Mouse (Mus musculus): ENCODE results near the gene Mtmr11. TPM values are rescaled to one million over a fixed set of nuclear protein-coding genes. Genes with fewer than 3 reads are reported as not detected.

Mtmr11 gene
- polyA plus RNA-seq, 1 experiment from 2014 or later: 2.7 TPM

GRCm38 (mm10) chr3:96132478-96132877, 29.3 kb upstream of the Mtmr11 start:
- H3K27me3 ChIP-seq (ENCODE audit: insufficient read depth, low read length): no peaks in the 10 kb centered on the region
- WGBS (ENCODE audit: insufficient replicate concordance): 70% methylated on average over 3 of the region's 3 CpGs
- no peak overlapping the region for H3K9ac ChIP-seq (replicated peaks)
- H3K36me3 ChIP-seq (replicated peaks; ENCODE audit: insufficient read depth, low read length): no peaks in the 10 kb centered on the region
- no peak overlapping the region for H3K4me3 ChIP-seq (ENCODE audit: low read depth, low read length)
- H3K9me3 ChIP-seq (ENCODE audit: low read length): no peaks in the 10 kb centered on the region
- ATAC-seq: no peak
- H3K27ac ChIP-seq (ENCODE audit: low read depth): no peak overlapping the region
- no peak overlapping the region for H3K4me2 ChIP-seq (ENCODE audit: low read depth, low read length)
- H3K4me1 ChIP-seq (ENCODE audit: insufficient read depth): no peaks in the 10 kb centered on the region; the same call in 1 of the 2 replicates
- no peak for TF ChIP-seq EP300 (IDR thresholded peaks at IDR 0.05; ENCODE audit: low read depth)
- no peak for TF ChIP-seq CTCF (IDR thresholded peaks at IDR 0.05; ENCODE audit: low read depth)
- DNase-seq: no peak

GRCm38 (mm10) chr3:96133327-96133905, 28.4 kb upstream of the Mtmr11 start:
- Histone ChIP-seq H3K4me3 (ENCODE audit: low read depth, low read length) (no peak overlapping the region), H3K27me3 (ENCODE audit: insufficient read depth, low read length) (no peaks in the 10 kb centered on the region), H3K36me3 (replicated peaks; ENCODE audit: insufficient read depth, low read length) (no peaks in the 10 kb centered on the region; the same call in 1 of the 2 replicates), H3K9me3 (ENCODE audit: low read length) (no peaks in the 10 kb centered on the region), H3K4me1 (ENCODE audit: insufficient read depth) (no peaks in the 10 kb centered on the region; the same call in 1 of the 2 replicates), H3K9ac (replicated peaks) (no peak overlapping the region), H3K27ac (ENCODE audit: low read depth) (peak overlapping the region; percentile 42; the same call in 1 of the 2 replicates), H3K4me2 (ENCODE audit: low read depth, low read length) (no peak overlapping the region)
- no peak for DNase-seq
- no peak for ATAC-seq
- TF ChIP-seq CTCF (IDR thresholded peaks at IDR 0.05; ENCODE audit: low read depth): no peak
- 60% methylated on average over 11 of the region's 11 CpGs for WGBS (ENCODE audit: insufficient replicate concordance)

DNA sequence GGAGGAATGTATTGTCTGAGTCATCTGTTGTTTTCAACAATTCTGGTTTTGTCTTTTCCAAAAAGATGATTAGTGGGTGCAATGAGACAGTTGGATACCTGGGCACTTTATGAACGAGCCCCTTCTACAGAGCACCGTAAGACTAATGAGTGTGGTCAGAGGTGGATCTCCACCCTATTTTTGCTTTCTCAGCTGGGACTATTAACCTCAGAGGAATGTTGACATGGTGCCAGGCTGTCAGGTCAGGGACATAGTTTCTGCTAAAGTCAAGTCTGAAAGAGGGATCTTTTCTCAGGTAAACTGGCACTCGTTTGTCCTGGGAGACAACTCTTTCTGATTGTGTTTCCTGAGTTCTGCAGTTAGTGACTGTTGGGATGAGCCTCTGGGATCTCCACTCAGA, 26.8 kb upstream of the Mtmr11 start:
- TF ChIP-seq EP300 (IDR thresholded peaks at IDR 0.05; ENCODE audit: low read depth) (no peak), CTCF (IDR thresholded peaks at IDR 0.05; ENCODE audit: low read depth) (no peak)
- Histone ChIP-seq H3K9ac (replicated peaks) (no peak overlapping the region), H3K27ac (ENCODE audit: low read depth) (no peak overlapping the region), H3K4me1 (ENCODE audit: insufficient read depth) (no peaks in the 10 kb centered on the region; the same call in 1 of the 2 replicates), H3K9me3 (ENCODE audit: low read length) (no peaks in the 10 kb centered on the region), H3K36me3 (replicated peaks; ENCODE audit: insufficient read depth, low read length) (peaks cover under 1% of the 10 kb centered on the region), H3K4me2 (ENCODE audit: low read depth, low read length) (no peak overlapping the region), H3K27me3 (ENCODE audit: insufficient read depth, low read length) (no peaks in the 10 kb centered on the region), H3K4me3 (ENCODE audit: low read depth, low read length) (no peak overlapping the region)
- WGBS (ENCODE audit: insufficient replicate concordance): 69% methylated on average over 3 of the region's 3 CpGs
- ATAC-seq (no peak), DNase-seq (no peak)

DNA sequence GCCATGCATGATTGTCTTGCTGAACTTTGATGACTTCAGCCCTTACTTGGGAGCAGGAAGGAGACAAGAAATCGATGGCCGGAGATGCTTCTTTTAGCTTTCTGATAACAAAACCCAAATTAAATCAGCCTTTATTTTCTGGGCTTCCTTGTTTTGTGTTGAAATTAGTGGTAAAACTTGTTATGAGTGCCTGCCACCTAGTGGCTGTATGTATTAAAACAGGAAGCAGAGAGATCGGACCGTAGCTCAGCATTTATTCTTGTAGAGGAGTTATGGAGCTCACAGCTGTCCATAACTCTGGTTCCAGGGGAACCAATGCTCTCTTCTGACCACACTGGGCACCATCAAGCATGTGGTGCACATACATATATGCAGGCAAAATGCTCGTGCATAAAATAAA, 13.9 kb upstream of the Mtmr11 start:
- DNase-seq (peak; percentile 35), ATAC-seq (0 out of 2 replicates have a peak, but pooled peaks have one; percentile 15)
- no peak for TF ChIP-seq EP300 (IDR thresholded peaks at IDR 0.05; ENCODE audit: low read depth)
- TF ChIP-seq CTCF (IDR thresholded peaks at IDR 0.05; ENCODE audit: low read depth): peak; percentile 87
- Histone ChIP-seq H3K9ac (replicated peaks) (no peak overlapping the region), H3K36me3 (replicated peaks; ENCODE audit: insufficient read depth, low read length) (peaks cover 45% of the 10 kb centered on the region), H3K4me2 (ENCODE audit: low read depth, low read length) (no peak overlapping the region), H3K4me3 (ENCODE audit: low read depth, low read length) (no peak overlapping the region), H3K9me3 (ENCODE audit: low read length) (no peaks in the 10 kb centered on the region), H3K27ac (ENCODE audit: low read depth) (no peak overlapping the region), H3K4me1 (ENCODE audit: insufficient read depth) (no peaks in the 10 kb centered on the region), H3K27me3 (ENCODE audit: insufficient read depth, low read length) (no peaks in the 10 kb centered on the region)
- 8% methylated on average over 5 of the region's 5 CpGs for WGBS (ENCODE audit: insufficient replicate concordance)

GRCm38 (mm10) chr3:96151836-96152235, 10.0 kb upstream of the Mtmr11 start:
- Histone ChIP-seq H3K9ac (replicated peaks) (no peak overlapping the region), H3K27me3 (ENCODE audit: insufficient read depth, low read length) (no peaks in the 10 kb centered on the region), H3K4me2 (ENCODE audit: low read depth, low read length) (no peak overlapping the region), H3K4me1 (ENCODE audit: insufficient read depth) (no peaks in the 10 kb centered on the region), H3K27ac (ENCODE audit: low read depth) (no peak overlapping the region), H3K9me3 (ENCODE audit: low read length) (no peaks in the 10 kb centered on the region), H3K4me3 (ENCODE audit: low read depth, low read length) (no peak overlapping the region), H3K36me3 (replicated peaks; ENCODE audit: insufficient read depth, low read length) (peaks cover 49% of the 10 kb centered on the region)
- 69% methylated on average over 7 of the region's 7 CpGs for WGBS (ENCODE audit: insufficient replicate concordance)
- ATAC-seq: no peak
- TF ChIP-seq EP300 (IDR thresholded peaks at IDR 0.05; ENCODE audit: low read depth) (no peak), CTCF (IDR thresholded peaks at IDR 0.05; ENCODE audit: low read depth) (no peak)
- DNase-seq: no peak

GRCm38 (mm10) chr3:96152611-96153010, 9.2 kb upstream of the Mtmr11 start:
- DNase-seq: no peak
- H3K36me3 ChIP-seq (replicated peaks; ENCODE audit: insufficient read depth, low read length): peaks cover 49% of the 10 kb centered on the region

More at GRCm38 (mm10) chr3:96152611-96153010, 9.2 kb upstream of the Mtmr11 start:
- H3K9me3 ChIP-seq (ENCODE audit: low read length): no peaks in the 10 kb centered on the region
- TF ChIP-seq EP300 (IDR thresholded peaks at IDR 0.05; ENCODE audit: low read depth) (no peak), CTCF (IDR thresholded peaks at IDR 0.05; ENCODE audit: low read depth) (no peak)
- H3K4me3 ChIP-seq (ENCODE audit: low read depth, low read length): no peak overlapping the region
- no peaks in the 10 kb centered on the region for H3K27me3 ChIP-seq (ENCODE audit: insufficient read depth, low read length)
- WGBS (ENCODE audit: insufficient replicate concordance): 89% methylated on average over 5 of the region's 5 CpGs
- H3K9ac ChIP-seq (replicated peaks): no peak overlapping the region
- no peak overlapping the region for H3K27ac ChIP-seq (ENCODE audit: low read depth)
- no peak overlapping the region for H3K4me2 ChIP-seq (ENCODE audit: low read depth, low read length)
- no peak for ATAC-seq
- H3K4me1 ChIP-seq (ENCODE audit: insufficient read depth): no peaks in the 10 kb centered on the region

Measured in liver, postnatal 0 days (tissue).